Mouse (Mus musculus) neutrophil, adult 5-6 weeks (primary cell): ENCODE results near the gene Abi3bp. TPM values are rescaled to one million over a fixed set of nuclear protein-coding genes. Genes with fewer than 3 reads are reported as not detected.

Experiments used
- total RNA-seq: library from RNA; stranded (forward); fragments of 200-1000 nt; gene quantifications from 2 replicates; pipeline ENCODE4 v1.2.3, GENCODE M21; 2017

Gene Abi3bp
- total RNA-seq, 1 experiment from 2014 or later: 0.70 TPM

Other genes starting within 250 kb of the Abi3bp start
- gene Tfg, start 239.6 kb downstream of the Abi3bp start, total RNA-seq: 30.0 and 34.6 TPM in 2 replicates